1 mouse cellular context compared by ENCODE assay signal in genomic region chr7:3294794-3295193, GRCm38 (mm10).
TF ChIP-seq lines count a peak whose summit lies in the region.

No protein-coding gene starts in this region.

TF ChIP-seq in CH12.LX, 34 proteins besides CTCF, POLR2A, EP300 and RAD21 (continued from another document):
- TF ChIP-seq E2F4 (IDR thresholded peaks at IDR 0.05; ENCODE audit: insufficient replicate concordance, low read depth, low read length) = no peak
- no peak for TF ChIP-seq ZMIZ1 (IDR thresholded peaks at IDR 0.05; ENCODE audit: low read depth, low read length)
- no peak for TF ChIP-seq BHLHE40 (IDR thresholded peaks at IDR 0.05; ENCODE audit: low read depth, low read length)
- no peak for TF ChIP-seq ZKSCAN1 (IDR thresholded peaks at IDR 0.05; ENCODE audit: borderline replicate concordance, low read depth, low read length)
- no peak for TF ChIP-seq USF2 (conservative IDR thresholded peaks at IDR 0.05; ENCODE audit: low read depth, low read length)
- no peak for TF ChIP-seq MAZ (IDR thresholded peaks at IDR 0.05; ENCODE audit: low read depth, low read length)
